Mouse (Mus musculus) adrenal gland, postnatal 0 days (tissue): ENCODE data around the gene Psg25. TPM values are rescaled to one million over a fixed set of nuclear protein-coding genes. Genes with fewer than 3 reads are reported as not detected.

Source experiments
- polyA plus RNA-seq: library from polyadenylated mRNA; unstranded; fragments of >200 nt; fragmentation: Nextera tagmentation; extraction: Ambion mirVana; gene quantifications from 2 replicates; pipeline ENCODE4 v1.2.1, GENCODE M21; 2015

The Psg25 gene
- not detected in 2 replicates for polyA plus RNA-seq

GRCm38 (mm10) chr7:18532169-18532568 lies at the start of gene Psg25:
Psg25 (minus strand) TSS chr7:18532269.

DNA sequence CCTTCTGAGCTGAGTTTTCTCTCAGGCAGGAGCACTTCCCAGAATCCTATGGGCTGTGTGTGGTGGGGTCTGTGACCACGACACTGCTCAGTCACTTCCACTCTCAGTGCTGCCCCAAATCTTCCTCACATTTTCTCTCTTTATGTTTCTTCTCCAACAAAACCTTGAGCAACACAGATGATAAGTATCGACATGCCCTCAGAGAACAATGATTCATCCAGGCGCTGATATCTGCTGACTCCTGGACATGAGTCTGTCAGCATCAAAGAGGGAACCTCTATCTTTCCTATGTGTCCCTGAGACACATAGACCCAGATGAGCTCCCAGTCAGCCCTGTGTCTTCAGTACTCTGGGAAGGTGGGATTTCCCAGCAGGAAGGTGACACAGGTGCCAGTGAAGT lies 35.1 kb upstream of the Psg25 start, which contains the start of gene Psg27:
Psg27 (minus strand) TSS at position 101 of the 400 bp plus-strand sequence.

GRCm38 (mm10) chr7:18484077-18484476 lies 48.0 kb downstream of the Psg25 start, which contains the start of gene Psg26:
Psg26 (minus strand) TSS chr7:18484177.

Other genes with a start within 250 kb of the Psg25 start
- not detected in 2 replicates for gene Psg18, start 177.3 kb downstream of the Psg25 start, polyA plus RNA-seq
- gene Psg28, start 100.2 kb downstream of the Psg25 start, polyA plus RNA-seq, result not detected in 2 replicates
- not detected in 2 replicates for gene Psg26, start 48.1 kb downstream of the Psg25 start, polyA plus RNA-seq
- not detected in 2 replicates for gene Psg27, start 35.0 kb upstream of the Psg25 start, polyA plus RNA-seq
- not detected in 2 replicates for gene Psg23, start 84.2 kb upstream of the Psg25 start, polyA plus RNA-seq
- gene Psg21, start 124.5 kb upstream of the Psg25 start, polyA plus RNA-seq, result not detected in 2 replicates
- gene Psg20, start 153.9 kb upstream of the Psg25 start, polyA plus RNA-seq, result not detected in 2 replicates
- gene Psg22, start 185.8 kb upstream of the Psg25 start, polyA plus RNA-seq, result 0.10 TPM in 1 of 2 replicates, not detected in the other